Mouse (Mus musculus) forebrain, embryonic 11.5 days (tissue): ENCODE measurements around the gene Gm4787. TPM values are rescaled to one million over a fixed set of nuclear protein-coding genes. Genes with fewer than 3 reads are reported as not detected.
A peak's percentile ranks its signal among the peaks of the same experiment; 100 is the strongest.
"Not testable (repeated sequence)": the region's sequence is repeated elsewhere in the genome, so short reads cannot be mapped to it uniquely, and the experiment has no call there.

Experiments used
- ATAC-seq: fragments of 200-750 bp; cut with Nextera tagmentation; replicated peaks from 2 replicates; pipeline ENCODE4 v1.8.0; 2017; ENCODE audit warnings: moderate TSS enrichment; ENCODE audit not compliant: low FRiP score
- DNase-seq: peaks from one replicate; pipeline ENCODE4 v3.0.0-alpha.2; 2017; ENCODE audit warnings: low spot score
- H3K27ac ChIP-seq: fragments of 300-500 bp; sonication (generic); 2 replicates; pipeline ENCODE4 v1.5.1; 2014; ENCODE audit warnings: low read depth, low read length
- H3K27me3 ChIP-seq: fragments of 300-500 bp; sonication (generic); 2 replicates; pipeline ENCODE4 v1.6.1; 2014; ENCODE audit warnings: mild to moderate bottlenecking, low read length, mixed read lengths; ENCODE audit not compliant: control insufficient read depth, insufficient read depth
- H3K36me3 ChIP-seq: fragments of 300-500 bp; sonication (generic); 2 replicates; pipeline ENCODE4 v1.6.1; 2014; ENCODE audit warnings: mild to moderate bottlenecking, low read length, moderate library complexity, mixed read lengths; ENCODE audit not compliant: control insufficient read depth, insufficient read depth
- H3K4me1 ChIP-seq: fragments of 300-500 bp; sonication (generic); replicated peaks from 2 replicates; pipeline ENCODE4 v1.6.1; 2014; ENCODE audit warnings: low read length, mixed read lengths; ENCODE audit not compliant: control insufficient read depth, insufficient read depth
- H3K4me2 ChIP-seq: fragments of 300-500 bp; sonication (generic); 2 replicates; pipeline ENCODE4 v1.6.1; 2014; ENCODE audit warnings: low read depth, mild to moderate bottlenecking, low read length, moderate library complexity, mixed read lengths; ENCODE audit not compliant: severe bottlenecking
- H3K4me3 ChIP-seq: fragments of 300-500 bp; sonication (generic); 2 replicates; pipeline ENCODE4 v1.5.1; 2014; ENCODE audit warnings: low read depth, low read length
- H3K9ac ChIP-seq: fragments of 300-500 bp; sonication (generic); 2 replicates; pipeline ENCODE4 v1.6.1; 2014; ENCODE audit warnings: low read length
- H3K9me3 ChIP-seq: fragments of 300-500 bp; sonication (generic); 2 replicates; pipeline ENCODE4 v1.6.1; 2016; ENCODE audit warnings: low read length, mixed read lengths; ENCODE audit not compliant: control insufficient read depth
- WGBS: fragments of 180-500 bp; shearing (Covaris S2); extraction: QIAGEN DNeasy Blood & Tissue Kit; methylation state at CpG from one replicate; pipeline ENCODE4 v1.1.7; 2014; 5-methylcytosine and 5-hydroxymethylcytosine counted together
- polyA plus RNA-seq: library from polyadenylated mRNA; unstranded; fragments of >200 nt; fragmentation: Nextera tagmentation; extraction: Ambion mirVana; gene quantifications from 2 replicates; pipeline ENCODE4 v1.2.1, GENCODE M21; 2014

Gm4787 gene
- polyA plus RNA-seq: 0.09 and 0.23 TPM in 2 replicates

DNA sequence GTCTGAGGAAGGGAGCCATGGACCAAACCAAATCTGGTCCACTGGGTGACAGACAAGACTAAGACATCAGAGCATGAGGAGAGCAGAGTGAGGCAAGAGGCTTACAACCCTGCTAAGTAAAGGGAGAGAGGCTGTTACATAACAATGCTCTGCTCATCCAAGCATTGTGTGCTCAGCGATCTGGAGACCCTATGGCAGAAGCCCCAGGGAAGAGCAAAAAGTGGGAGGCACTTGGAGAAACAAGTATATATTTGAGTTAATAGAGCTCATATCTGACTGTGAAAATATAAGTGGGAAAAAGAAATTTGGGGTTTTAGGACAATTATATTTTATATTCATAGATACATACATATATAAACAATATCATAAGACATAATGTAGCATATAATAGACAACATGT, at the start of gene Gm4787:
Gene Gm4787, minus strand, starts transcription at position 101 of the 400 bp plus-strand sequence.
- not testable (repeated sequence) for H3K27me3 ChIP-seq, DNase-seq, H3K4me2 ChIP-seq, H3K4me3 ChIP-seq, H3K27ac ChIP-seq, H3K4me1 ChIP-seq, ATAC-seq, H3K9ac ChIP-seq, H3K9me3 ChIP-seq, H3K36me3 ChIP-seq
- 65% methylated on average over 1 of the region's 1 CpGs for WGBS

DNA sequence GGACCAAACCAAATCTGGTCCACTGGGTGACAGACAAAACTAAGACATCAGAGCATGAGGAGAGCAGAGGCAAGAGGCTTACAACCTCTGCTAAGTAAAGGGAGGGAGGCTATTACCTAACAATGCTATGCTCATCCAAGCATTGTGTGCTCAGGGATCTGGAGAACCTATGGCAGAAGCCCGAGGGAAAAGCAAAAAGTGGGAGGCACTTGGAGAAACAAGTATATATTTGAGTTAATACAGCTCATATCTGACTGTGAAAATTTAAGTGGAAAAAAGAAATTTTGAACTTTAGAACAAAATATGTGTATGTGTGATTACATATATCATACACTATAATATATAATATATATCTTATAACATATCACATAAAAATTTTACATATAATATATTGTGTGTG, 42.6 kb upstream of the Gm4787 start, which contains the start of gene Adam4:
Gene Adam4, minus strand, starts transcription at position 101 of the 400 bp plus-strand sequence.
- DNase-seq: no peak
- no peak within 1 kb of the TSS for H3K4me2 ChIP-seq
- WGBS: 94% methylated on average over 1 of the region's 1 CpGs
- H3K27me3 ChIP-seq: no peaks in the 10 kb centered on the region
- no peak for ATAC-seq
- H3K9ac ChIP-seq: no peak within 1 kb of the TSS
- H3K4me3 ChIP-seq: no peak within 1 kb of the TSS
- H3K9me3 ChIP-seq: no peaks in the 10 kb centered on the region
- H3K36me3 ChIP-seq: no peaks in the 10 kb centered on the region
- H3K27ac ChIP-seq: no peak within 1 kb of the TSS
- no peaks in the 10 kb centered on the region for H3K4me1 ChIP-seq

DNA sequence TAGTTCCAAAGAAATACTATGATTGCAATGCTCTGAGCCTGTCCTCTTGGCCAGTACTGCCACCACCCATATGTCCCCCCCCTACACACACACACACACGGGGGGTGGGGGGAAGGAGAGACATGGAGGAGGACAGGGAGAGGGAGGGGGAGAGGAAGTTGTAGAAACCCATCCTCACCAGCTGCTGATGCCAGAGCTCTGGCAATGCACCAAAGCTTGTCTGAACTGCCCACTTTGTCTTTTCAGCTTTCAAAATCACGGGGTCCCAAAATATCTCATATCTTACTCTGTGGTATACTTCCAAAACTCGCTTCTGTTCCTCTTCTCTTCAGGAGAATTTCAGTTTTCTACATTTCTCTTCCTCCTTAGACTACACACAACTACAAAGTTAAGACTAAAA, 33.9 kb upstream of the Gm4787 start:
- Histone ChIP-seq H3K27ac (no peak overlapping the region), H3K4me1 (no peaks in the 10 kb centered on the region), H3K9me3 (no peaks in the 10 kb centered on the region), H3K9ac (no peak overlapping the region), H3K4me3 (no peak overlapping the region), H3K36me3 (no peaks in the 10 kb centered on the region), H3K27me3 (no peaks in the 10 kb centered on the region), H3K4me2 (no peak overlapping the region)
- ATAC-seq: no peak
- 91% methylated on average over 3 of the region's 3 CpGs for WGBS
- no peak for DNase-seq

- H3K27ac ChIP-seq: no peak overlapping the region
- H3K4me3 ChIP-seq: no peak overlapping the region
- no peak for DNase-seq
- H3K9ac ChIP-seq: no peak overlapping the region
- no peak for ATAC-seq
- 90% methylated on average over 3 of the region's 3 CpGs for WGBS
- no peaks in the 10 kb centered on the region for H3K36me3 ChIP-seq
- H3K4me2 ChIP-seq: no peak overlapping the region
- H3K9me3 ChIP-seq: no peaks in the 10 kb centered on the region
- no peaks in the 10 kb centered on the region for H3K27me3 ChIP-seq
- H3K4me1 ChIP-seq: no peaks in the 10 kb centered on the region
Observed at GRCm38 (mm10) chr12:81408966-81409365, 29.7 kb upstream of the Gm4787 start.

- H3K9me3 ChIP-seq: no peaks in the 10 kb centered on the region
- H3K27me3 ChIP-seq: no peaks in the 10 kb centered on the region
- 17% methylated on average over 1 of the region's 1 CpGs for WGBS
- no peaks in the 10 kb centered on the region for H3K36me3 ChIP-seq
- H3K9ac ChIP-seq: no peak overlapping the region
- ATAC-seq (no peak), DNase-seq (peak; percentile 57)
- H3K4me3 ChIP-seq: no peak overlapping the region
- H3K4me1 ChIP-seq: no peaks in the 10 kb centered on the region
- H3K4me2 ChIP-seq: no peak overlapping the region
- H3K27ac ChIP-seq: no peak overlapping the region
Observed at GRCm38 (mm10) chr12:81402187-81402586, 22.9 kb upstream of the Gm4787 start.

DNA sequence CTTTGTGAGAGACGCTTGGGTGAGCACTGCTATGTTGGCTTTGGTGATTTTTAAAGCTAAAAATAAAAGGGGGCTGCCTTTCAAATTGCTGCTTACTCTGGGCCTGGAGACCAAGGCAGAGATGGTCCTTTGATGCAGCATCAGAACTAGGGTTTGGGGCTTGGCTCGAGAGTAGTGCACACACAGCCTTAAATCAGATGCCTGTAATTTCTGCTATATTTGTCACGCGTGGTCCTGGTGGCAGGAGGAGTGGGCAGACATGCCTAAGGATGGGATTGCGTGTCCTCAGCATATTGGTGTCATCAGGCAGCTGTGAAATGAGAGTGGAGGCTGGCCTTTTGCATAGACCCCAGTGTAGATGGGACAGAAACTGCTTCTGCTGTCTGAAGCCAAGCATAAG, 45.4 kb downstream of the Gm4787 start:
- no peak overlapping the region for H3K4me2 ChIP-seq
- DNase-seq (no peak), ATAC-seq (no peak)
- H3K4me3 ChIP-seq: no peak overlapping the region
- no peak overlapping the region for H3K27ac ChIP-seq
- H3K9ac ChIP-seq: no peak overlapping the region
- no peaks in the 10 kb centered on the region for H3K36me3 ChIP-seq
- peaks cover 4% of the 10 kb centered on the region; the same call in 1 of the 2 replicates for H3K4me1 ChIP-seq
- H3K27me3 ChIP-seq: peaks cover 3% of the 10 kb centered on the region; the same call in 1 of the 2 replicates
- WGBS: 67% methylated on average over 5 of the region's 5 CpGs
- H3K9me3 ChIP-seq: no peaks in the 10 kb centered on the region

GRCm38 (mm10) chr12:81332875-81333421, 46.3 kb downstream of the Gm4787 start, which contains the start of gene Slc8a3:
TSS of gene Slc8a3 (minus strand) at chr12:81333180.
- WGBS: under 1% methylated on average over 47 of the region's 47 CpGs
- Histone ChIP-seq H3K4me3 (peak within 1 kb of the TSS; percentile 59), H3K27me3 (peaks cover 3% of the 10 kb centered on the region; the same call in 1 of the 2 replicates), H3K36me3 (no peaks in the 10 kb centered on the region), H3K4me1 (peaks cover 4% of the 10 kb centered on the region; the same call in 1 of the 2 replicates), H3K9ac (peak within 1 kb of the TSS; percentile 66), H3K27ac (no peak within 1 kb of the TSS), H3K4me2 (peak within 1 kb of the TSS; percentile 99), H3K9me3 (no peaks in the 10 kb centered on the region)
- ATAC-seq: peak; percentile 70
- peak; percentile 80 for DNase-seq

DNA sequence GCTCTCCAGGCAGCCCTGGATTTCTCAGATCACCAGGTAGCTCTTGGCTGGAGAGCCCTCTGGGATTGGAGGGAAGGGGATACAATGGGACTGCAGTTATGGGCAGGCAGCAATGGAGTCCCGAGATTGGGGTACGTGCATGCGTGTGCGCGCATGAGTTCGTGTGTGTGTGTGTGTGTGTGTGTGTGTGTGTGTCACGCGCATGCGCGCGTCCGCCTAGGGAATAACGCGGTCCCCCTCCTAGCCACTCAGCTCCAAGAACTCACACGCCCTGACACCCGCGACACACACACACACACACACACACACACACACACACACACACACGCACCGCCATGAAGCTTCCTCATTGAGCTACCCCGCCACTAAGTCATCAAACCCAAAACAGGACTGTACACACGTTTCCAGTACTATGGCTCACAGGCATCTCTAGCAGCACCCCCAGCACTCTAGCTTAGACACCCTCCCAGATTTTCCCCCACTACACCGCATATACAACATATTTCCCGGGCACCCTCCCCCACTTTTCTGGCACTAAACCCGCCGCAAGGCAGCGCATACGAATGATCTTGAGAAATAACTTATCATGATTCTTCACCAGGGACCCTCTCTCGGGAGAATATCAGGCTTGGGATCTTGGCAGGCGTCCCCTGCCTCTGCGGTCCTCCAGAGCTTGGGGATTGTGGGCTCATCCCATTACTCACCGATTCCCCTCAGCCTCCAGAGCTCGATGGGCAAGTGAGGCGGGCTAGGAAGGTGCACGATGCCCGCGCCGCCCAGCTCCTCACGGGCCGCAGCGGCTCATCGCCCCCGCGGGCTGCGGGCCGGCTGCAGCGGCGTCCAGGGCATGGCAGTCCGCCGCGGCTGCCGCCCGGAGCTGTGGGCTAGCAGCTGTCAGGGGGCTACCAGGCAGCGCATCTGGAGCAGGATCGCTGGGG, 47.1 kb downstream of the Gm4787 start:
- WGBS: 1% methylated on average over 54 of the region's 54 CpGs

More for the DNA sequence above, 47.1 kb downstream of the Gm4787 start:
- Histone ChIP-seq H3K27me3 (peaks cover 3% of the 10 kb centered on the region; the same call in 1 of the 2 replicates), H3K4me3 (peak overlapping the region; percentile 59), H3K4me1 (peaks cover 4% of the 10 kb centered on the region; the same call in 1 of the 2 replicates), H3K9me3 (no peaks in the 10 kb centered on the region), H3K9ac (peak overlapping the region; percentile 66), H3K36me3 (no peaks in the 10 kb centered on the region), H3K27ac (no peak overlapping the region), H3K4me2 (peak overlapping the region; percentile 99)
- DNase-seq: peak; percentile 86
- peak; percentile 69 for ATAC-seq
